Mouse (Mus musculus) midbrain, embryonic 15.5 days (tissue): ENCODE results near the gene Cdk14. TPM values are rescaled to one million over a fixed set of nuclear protein-coding genes. Genes with fewer than 3 reads are reported as not detected.
"Not testable (repeated sequence)": the region's sequence is repeated elsewhere in the genome, so short reads cannot be mapped to it uniquely, and the experiment has no call there.

ENCODE experiments used
- ATAC-seq: fragments of 200-750 bp; cut with Nextera tagmentation; replicated peaks from 2 replicates; pipeline ENCODE4 v1.8.0; 2017; ENCODE audit warnings: moderate TSS enrichment
- H3K27ac ChIP-seq: fragments of 300-500 bp; sonication (generic); 2 replicates; pipeline ENCODE4 v1.5.1; 2015; ENCODE audit warnings: mild to moderate bottlenecking, inconsistent platforms
- H3K27me3 ChIP-seq: fragments of 300-500 bp; sonication (generic); replicated peaks from 2 replicates; pipeline ENCODE4 v1.6.1; 2015; ENCODE audit warnings: inconsistent platforms
- H3K36me3 ChIP-seq: fragments of 300-500 bp; sonication (generic); replicated peaks from 2 replicates; pipeline ENCODE4 v1.6.1; 2015; ENCODE audit warnings: inconsistent platforms
- H3K4me1 ChIP-seq: fragments of 300-500 bp; sonication (generic); 2 replicates; pipeline ENCODE4 v1.6.1; 2015; ENCODE audit warnings: inconsistent platforms
- H3K4me2 ChIP-seq: fragments of 300-500 bp; sonication (generic); 2 replicates; pipeline ENCODE4 v1.6.1; 2015; ENCODE audit warnings: inconsistent platforms, mild to moderate bottlenecking, moderate library complexity
- H3K4me3 ChIP-seq: fragments of 300-500 bp; sonication (generic); 2 replicates; pipeline ENCODE4 v1.5.1; 2015; ENCODE audit warnings: mild to moderate bottlenecking, inconsistent platforms
- H3K9ac ChIP-seq: fragments of 300-500 bp; sonication (generic); 2 replicates; pipeline ENCODE4 v1.6.1; 2015; ENCODE audit warnings: mild to moderate bottlenecking, inconsistent platforms
- H3K9me3 ChIP-seq: fragments of 300-500 bp; sonication (generic); 2 replicates; pipeline ENCODE4 v1.6.1; 2016; ENCODE audit warnings: inconsistent platforms
- WGBS: fragments of 180-500 bp; shearing (Covaris S2); methylation state at CpG from one replicate; pipeline ENCODE4 v1.1.7; 2015; ENCODE audit warnings: mixed read lengths; 5-methylcytosine and 5-hydroxymethylcytosine counted together
- polyA plus RNA-seq: library from polyadenylated mRNA; unstranded; fragments of >200 nt; fragmentation: Nextera tagmentation; extraction: Ambion mirVana; gene quantifications from 2 replicates; pipeline ENCODE4 v1.2.1, GENCODE M21; 2015

The Cdk14 gene
- polyA plus RNA-seq, 1 experiment from 2014 or later: 40.9 TPM

- Histone ChIP-seq H3K4me3 (no peak overlapping the region), H3K4me2 (no peak overlapping the region), H3K27me3 (no peaks in the 10 kb centered on the region), H3K4me1 (no peaks in the 10 kb centered on the region), H3K36me3 (no peaks in the 10 kb centered on the region), H3K27ac (no peak overlapping the region), H3K9ac (no peak overlapping the region), H3K9me3 (no peaks in the 10 kb centered on the region)
- ATAC-seq: no peak
Measured at GRCm38 (mm10) chr5:5243648-5244047, 176.5 kb downstream of the Cdk14 start.

GRCm38 (mm10) chr5:5242704-5243103, 177.4 kb downstream of the Cdk14 start:
- no peaks in the 10 kb centered on the region for H3K4me1 ChIP-seq
- H3K9ac ChIP-seq: no peak overlapping the region
- no peaks in the 10 kb centered on the region for H3K9me3 ChIP-seq
- WGBS: 84% methylated on average over 5 of the region's 5 CpGs
- no peak overlapping the region for H3K27ac ChIP-seq
- H3K36me3 ChIP-seq: no peaks in the 10 kb centered on the region
- no peak for ATAC-seq
- no peak overlapping the region for H3K4me3 ChIP-seq
- no peaks in the 10 kb centered on the region for H3K27me3 ChIP-seq
- no peak overlapping the region for H3K4me2 ChIP-seq

DNA sequence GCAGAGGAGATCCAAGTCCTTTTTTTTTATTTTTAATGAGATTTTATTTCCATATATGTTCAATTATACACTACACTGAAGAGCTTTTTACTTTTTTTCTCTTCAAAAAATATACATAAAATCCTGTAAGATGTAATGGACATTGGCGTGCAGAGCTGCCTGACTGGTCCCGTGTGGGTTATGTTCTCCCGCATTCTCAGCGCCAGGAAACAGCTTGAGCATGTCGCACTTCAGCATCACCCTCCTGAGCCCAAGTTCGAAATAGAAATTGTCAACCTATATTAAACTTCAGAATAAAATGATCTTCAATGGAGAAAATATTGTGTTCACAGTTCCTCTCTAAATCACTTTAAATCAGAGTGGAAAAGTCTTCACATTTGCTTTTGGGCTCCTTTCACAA, 179.0 kb downstream of the Cdk14 start:
- Histone ChIP-seq H3K27me3 (no peaks in the 10 kb centered on the region), H3K27ac (no peak overlapping the region), H3K9me3 (no peaks in the 10 kb centered on the region; the same call in 1 of the 2 replicates), H3K36me3 (no peaks in the 10 kb centered on the region), H3K9ac (no peak overlapping the region), H3K4me3 (no peak overlapping the region), H3K4me1 (no peaks in the 10 kb centered on the region), H3K4me2 (no peak overlapping the region)
- 76% methylated on average over 6 of the region's 6 CpGs for WGBS
- ATAC-seq: no peak

GRCm38 (mm10) chr5:5240121-5240520, 180.0 kb downstream of the Cdk14 start:
- WGBS: 88% methylated on average over 3 of the region's 3 CpGs
- Histone ChIP-seq H3K4me3 (no peak overlapping the region), H3K9ac (no peak overlapping the region), H3K27me3 (no peaks in the 10 kb centered on the region), H3K4me2 (no peak overlapping the region), H3K4me1 (no peaks in the 10 kb centered on the region), H3K27ac (no peak overlapping the region), H3K36me3 (no peaks in the 10 kb centered on the region), H3K9me3 (no peaks in the 10 kb centered on the region; the same call in 1 of the 2 replicates)
- no peak for ATAC-seq

- not testable (repeated sequence) for ATAC-seq, H3K4me3 ChIP-seq, H3K4me2 ChIP-seq, H3K36me3 ChIP-seq, H3K4me1 ChIP-seq, H3K9ac ChIP-seq, H3K27me3 ChIP-seq, H3K9me3 ChIP-seq, H3K27ac ChIP-seq
- 95% methylated on average over 10 of the region's 10 CpGs for WGBS
Measured at GRCm38 (mm10) chr5:5234935-5235334, 185.2 kb downstream of the Cdk14 start.

GRCm38 (mm10) chr5:5226966-5227365, 193.1 kb downstream of the Cdk14 start:
- H3K27ac ChIP-seq: no peak overlapping the region
- no peak overlapping the region for H3K9ac ChIP-seq
- ATAC-seq: no peak
- WGBS: 96% methylated on average over 4 of the region's 4 CpGs
- no peaks in the 10 kb centered on the region for H3K4me1 ChIP-seq
- no peak overlapping the region for H3K4me2 ChIP-seq
- no peaks in the 10 kb centered on the region for H3K27me3 ChIP-seq
- no peaks in the 10 kb centered on the region for H3K36me3 ChIP-seq
- no peak overlapping the region for H3K4me3 ChIP-seq
- H3K9me3 ChIP-seq: no peaks in the 10 kb centered on the region

DNA sequence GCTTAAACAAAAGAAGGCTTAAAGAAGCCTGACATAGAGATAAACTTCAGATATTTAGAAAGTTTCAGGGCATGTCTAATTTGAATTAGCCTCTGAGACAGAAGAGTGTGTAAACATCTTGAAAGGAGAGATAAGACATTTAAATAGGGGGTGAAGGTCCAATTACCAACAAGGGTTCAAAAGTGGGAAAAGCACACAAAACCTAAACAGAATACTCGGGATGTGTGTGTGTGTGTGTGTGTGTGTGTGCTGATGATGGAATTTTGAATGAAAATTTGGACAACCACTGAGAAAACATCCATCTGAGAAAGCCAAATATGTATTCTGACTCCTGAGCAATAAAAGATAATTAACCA, 208.4 kb downstream of the Cdk14 start:
- no peak overlapping the region for H3K27ac ChIP-seq
- WGBS: 50% methylated on average over 1 of the region's 1 CpGs
- H3K9ac ChIP-seq: no peak overlapping the region
- H3K4me1 ChIP-seq: peaks cover 3% of the 10 kb centered on the region; the same call in 1 of the 2 replicates
- no peak overlapping the region for H3K4me3 ChIP-seq
- no peak overlapping the region for H3K4me2 ChIP-seq
- no peaks in the 10 kb centered on the region for H3K9me3 ChIP-seq
- H3K36me3 ChIP-seq: no peaks in the 10 kb centered on the region
- H3K27me3 ChIP-seq: no peaks in the 10 kb centered on the region
- ATAC-seq: no peak

- WGBS: 58% methylated on average over 7 of the region's 7 CpGs
- Histone ChIP-seq H3K4me1 (peaks cover 3% of the 10 kb centered on the region; the same call in 1 of the 2 replicates), H3K9ac (no peak overlapping the region), H3K4me3 (no peak overlapping the region), H3K27me3 (no peaks in the 10 kb centered on the region), H3K27ac (no peak overlapping the region), H3K4me2 (no peak overlapping the region), H3K9me3 (no peaks in the 10 kb centered on the region), H3K36me3 (no peaks in the 10 kb centered on the region)
- ATAC-seq: no peak
Measured at GRCm38 (mm10) chr5:5211034-5211779, 208.9 kb downstream of the Cdk14 start.

DNA sequence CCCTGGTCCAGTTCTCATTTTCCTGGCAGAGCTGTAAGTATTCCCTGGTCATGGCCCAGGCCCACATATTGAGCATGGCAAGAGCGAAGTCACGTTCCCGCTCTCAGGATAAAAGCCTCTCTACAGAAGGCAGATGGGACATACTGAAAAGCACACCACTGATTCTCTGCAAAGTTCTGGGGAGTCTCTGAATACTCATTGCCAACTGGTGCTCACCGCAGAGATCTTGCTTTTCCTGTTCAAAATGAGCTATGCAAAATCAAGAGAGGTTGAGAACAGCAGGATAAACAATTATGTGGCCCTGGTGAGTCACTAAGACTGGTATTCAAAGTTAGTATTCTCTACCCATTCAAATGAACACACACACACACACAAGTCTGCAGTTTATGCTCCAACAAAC, 212.1 kb downstream of the Cdk14 start:
- Histone ChIP-seq H3K36me3 (no peaks in the 10 kb centered on the region), H3K9me3 (no peaks in the 10 kb centered on the region), H3K4me3 (no peak overlapping the region), H3K27ac (no peak overlapping the region), H3K4me2 (no peak overlapping the region), H3K27me3 (no peaks in the 10 kb centered on the region), H3K9ac (no peak overlapping the region), H3K4me1 (peaks cover 3% of the 10 kb centered on the region; the same call in 1 of the 2 replicates)
- no peak for ATAC-seq
- 91% methylated on average over 4 of the region's 4 CpGs for WGBS

GRCm38 (mm10) chr5:5206012-5206411, 214.1 kb downstream of the Cdk14 start:
- Histone ChIP-seq H3K4me3 (no peak overlapping the region), H3K9me3 (no peaks in the 10 kb centered on the region), H3K27me3 (no peaks in the 10 kb centered on the region), H3K4me1 (no peaks in the 10 kb centered on the region), H3K36me3 (no peaks in the 10 kb centered on the region), H3K9ac (no peak overlapping the region), H3K27ac (no peak overlapping the region), H3K4me2 (no peak overlapping the region)
- ATAC-seq: peak; percentile 37; the same call in 1 of the 2 replicates
- WGBS: 50% methylated on average over 9 of the region's 9 CpGs

- Histone ChIP-seq H3K27me3 (no peaks in the 10 kb centered on the region), H3K9ac (no peak overlapping the region), H3K9me3 (no peaks in the 10 kb centered on the region), H3K27ac (no peak overlapping the region), H3K36me3 (no peaks in the 10 kb centered on the region), H3K4me3 (no peak overlapping the region), H3K4me1 (no peaks in the 10 kb centered on the region), H3K4me2 (no peak overlapping the region)
- ATAC-seq: no peak
- WGBS: 95% methylated on average over 5 of the region's 5 CpGs
Measured at GRCm38 (mm10) chr5:5194562-5195221, 225.4 kb downstream of the Cdk14 start.

- 71% methylated on average over 1 of the region's 1 CpGs for WGBS
- Histone ChIP-seq H3K9me3 (no peaks in the 10 kb centered on the region), H3K9ac (no peak overlapping the region), H3K4me3 (no peak overlapping the region), H3K27ac (no peak overlapping the region), H3K4me2 (no peak overlapping the region), H3K4me1 (no peaks in the 10 kb centered on the region), H3K27me3 (no peaks in the 10 kb centered on the region), H3K36me3 (no peaks in the 10 kb centered on the region)
- ATAC-seq: no peak
Measured at GRCm38 (mm10) chr5:5189590-5189989, 230.5 kb downstream of the Cdk14 start.
